Mouse (Mus musculus) hindbrain, postnatal 0 days (tissue): ENCODE measurements at regions not wholly inside any gene's neighbourhood (a gene's known extent, or its start where the extent isn't known, plus 50 kb on each side); places are given as distances from the start of the nearest gene placed in this dataset.

Source experiments
- ATAC-seq: fragments of 200-750 bp; cut with Nextera tagmentation; 2 replicates; pipeline ENCODE4 v1.8.0; 2017; ENCODE audit warnings: mild to moderate bottlenecking, moderate TSS enrichment, moderate library complexity
- DNase-seq: peaks from one replicate; pipeline ENCODE4 v3.0.0-alpha.2; 2015; ENCODE audit warnings: low spot score
- H3K27ac ChIP-seq: fragments of 300-500 bp; sonication (generic); 2 replicates; pipeline ENCODE4 v1.5.1; 2014; ENCODE audit warnings: mild to moderate bottlenecking
- H3K27me3 ChIP-seq: fragments of 300-500 bp; sonication (generic); 2 replicates; pipeline ENCODE4 v1.6.1; 2014; ENCODE audit warnings: low read length, mixed read lengths; ENCODE audit not compliant: insufficient read depth
- H3K36me3 ChIP-seq: fragments of 300-500 bp; sonication (generic); 2 replicates; pipeline ENCODE4 v1.6.1; 2014; ENCODE audit warnings: low read length, mixed read lengths; ENCODE audit not compliant: insufficient read depth
- H3K4me1 ChIP-seq: fragments of 300-500 bp; sonication (generic); 2 replicates; pipeline ENCODE4 v1.6.1; 2014; ENCODE audit warnings: antibody characterized with exemption, low read length, mixed read lengths; ENCODE audit not compliant: insufficient read depth
- H3K4me2 ChIP-seq: fragments of 300-500 bp; sonication (generic); 2 replicates; pipeline ENCODE4 v1.6.1; 2014; ENCODE audit warnings: low read depth, mild to moderate bottlenecking, low read length, moderate library complexity, mixed read lengths
- H3K4me3 ChIP-seq: fragments of 300-500 bp; sonication (generic); 2 replicates; pipeline ENCODE4 v1.5.1; 2014; ENCODE audit warnings: low read length
- H3K9ac ChIP-seq: fragments of 300-500 bp; sonication (generic); replicated peaks from 2 replicates; pipeline ENCODE4 v1.6.1; 2014; ENCODE audit warnings: mild to moderate bottlenecking, low read length, moderate library complexity, mixed read lengths
- H3K9me3 ChIP-seq: fragments of 300-500 bp; sonication (generic); 2 replicates; pipeline ENCODE4 v1.6.1; 2016; ENCODE audit warnings: low read length, mixed read lengths
- CTCF ChIP-seq: IDR thresholded peaks from 2 replicates; pipeline ENCODE4 v1.5.1; 2016; ENCODE audit warnings: antibody characterized with exemption, control low read depth, low read depth
- WGBS: fragments of 180-500 bp; shearing (Covaris S2); extraction: QIAGEN DNeasy Blood & Tissue Kit; methylation state at CpG from one replicate; pipeline ENCODE4 v1.1.7; 2014; 5-methylcytosine and 5-hydroxymethylcytosine counted together

DNA sequence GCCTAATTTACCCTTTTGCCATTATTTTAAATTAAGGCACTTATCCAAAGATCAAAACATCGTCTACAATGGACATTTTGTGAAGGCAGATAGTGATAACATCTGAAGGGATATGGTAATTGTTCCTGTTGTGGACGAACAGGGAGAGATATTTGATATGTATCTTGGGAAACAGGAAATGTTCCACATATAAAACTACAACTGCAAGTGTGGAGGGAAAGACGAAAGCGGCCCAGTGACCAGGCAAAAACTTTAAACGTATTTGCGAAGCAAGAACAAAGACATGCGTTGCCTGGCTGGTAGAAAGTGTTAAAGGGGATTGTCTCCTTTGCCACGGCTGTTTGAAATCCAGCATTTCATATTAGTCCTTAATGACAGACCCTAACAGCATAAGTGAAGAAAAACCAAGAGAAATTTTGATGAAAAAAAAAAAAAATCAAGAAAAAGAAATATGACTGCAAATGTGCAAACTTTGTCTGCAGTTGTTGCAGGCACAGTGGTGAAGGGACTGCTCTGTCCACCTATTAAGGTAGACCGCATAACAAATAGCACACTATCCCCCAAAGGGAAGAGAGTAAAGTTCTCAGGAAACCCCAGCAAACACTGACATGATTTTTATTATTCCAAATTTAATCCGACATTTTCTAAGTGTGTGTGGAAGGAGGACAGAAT, 431.2 kb upstream of the Ccnh start:
- peaks cover 7% of the 10 kb centered on the region; the same call in 1 of the 2 replicates for H3K4me1 ChIP-seq
- peak overlapping the region; percentile 35; the same call in 1 of the 2 replicates for H3K9ac ChIP-seq
- no peaks in the 10 kb centered on the region for H3K9me3 ChIP-seq
- peak overlapping the region; percentile 9; the same call in 1 of the 2 replicates for H3K4me3 ChIP-seq
- ATAC-seq (peak; percentile 71), DNase-seq (peak; percentile 38)
- WGBS: 19% methylated on average over 10 of the region's 10 CpGs
- TF ChIP-seq CTCF: no peak
- no peaks in the 10 kb centered on the region for H3K27me3 ChIP-seq
- peak overlapping the region; percentile 78 for H3K27ac ChIP-seq
- H3K4me2 ChIP-seq: peak overlapping the region; percentile 43
- H3K36me3 ChIP-seq: no peaks in the 10 kb centered on the region

DNA sequence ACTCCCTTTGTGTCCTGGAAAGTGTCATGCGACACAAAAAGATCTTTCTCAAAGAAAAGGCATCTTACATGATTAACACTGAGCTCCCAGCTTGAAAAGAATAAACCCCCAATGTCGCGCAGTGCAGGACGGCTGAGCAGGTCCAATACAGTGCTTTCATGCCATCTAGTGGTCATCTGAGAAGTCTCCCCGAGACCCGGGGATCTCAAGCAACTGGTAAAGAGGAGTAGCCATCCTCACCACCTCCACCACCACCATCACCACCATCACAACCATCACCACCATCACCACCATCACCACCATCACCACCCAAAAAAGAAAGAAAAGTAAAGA, 430.7 kb upstream of the Ccnh start:
- peaks cover 7% of the 10 kb centered on the region; the same call in 1 of the 2 replicates for H3K4me1 ChIP-seq
- H3K4me3 ChIP-seq: peak overlapping the region; percentile 9; the same call in 1 of the 2 replicates
- peak; percentile 95 for TF ChIP-seq CTCF
- H3K27me3 ChIP-seq: no peaks in the 10 kb centered on the region
- H3K27ac ChIP-seq: peak overlapping the region; percentile 78
- peak; percentile 97 for ATAC-seq
- peak overlapping the region; percentile 43 for H3K4me2 ChIP-seq
- H3K9ac ChIP-seq: 0 out of 2 replicates have a peak overlapping the region, but pooled peaks have one; percentile 35
- no peaks in the 10 kb centered on the region for H3K36me3 ChIP-seq
- H3K9me3 ChIP-seq: no peaks in the 10 kb centered on the region
- peak; percentile 96 for DNase-seq
- 0% methylated on average over 6 of the region's 6 CpGs for WGBS

DNA sequence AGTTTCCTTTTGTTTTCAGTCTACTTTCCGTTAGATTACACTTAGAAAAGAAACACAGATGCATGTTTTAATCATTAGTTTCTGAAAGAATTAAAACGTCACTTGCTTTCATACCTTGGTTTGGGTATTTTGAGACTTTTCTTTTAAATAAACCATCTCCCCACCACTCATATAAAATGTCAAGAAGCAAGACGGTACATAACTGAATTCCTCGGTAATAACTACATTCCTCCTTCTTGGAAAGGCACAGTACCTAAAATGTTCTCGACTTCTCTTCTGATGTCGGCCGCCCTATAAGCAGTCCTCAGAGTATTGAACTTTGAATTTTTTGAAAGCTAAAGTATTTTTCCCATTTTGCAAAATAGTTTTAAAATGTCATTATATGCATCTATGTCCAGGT, 430.1 kb upstream of the Ccnh start:
- H3K9me3 ChIP-seq: no peaks in the 10 kb centered on the region
- H3K4me1 ChIP-seq: peaks cover 7% of the 10 kb centered on the region; the same call in 1 of the 2 replicates
- H3K27me3 ChIP-seq: no peaks in the 10 kb centered on the region
- WGBS: 54% methylated on average over 7 of the region's 7 CpGs
- peak overlapping the region; percentile 43; the same call in 1 of the 2 replicates for H3K4me2 ChIP-seq
- no peak for TF ChIP-seq CTCF
- H3K36me3 ChIP-seq: no peaks in the 10 kb centered on the region
- DNase-seq (no peak), ATAC-seq (no peak)
- H3K4me3 ChIP-seq: no peak overlapping the region
- no peak overlapping the region for H3K27ac ChIP-seq
- no peak overlapping the region for H3K9ac ChIP-seq

DNA sequence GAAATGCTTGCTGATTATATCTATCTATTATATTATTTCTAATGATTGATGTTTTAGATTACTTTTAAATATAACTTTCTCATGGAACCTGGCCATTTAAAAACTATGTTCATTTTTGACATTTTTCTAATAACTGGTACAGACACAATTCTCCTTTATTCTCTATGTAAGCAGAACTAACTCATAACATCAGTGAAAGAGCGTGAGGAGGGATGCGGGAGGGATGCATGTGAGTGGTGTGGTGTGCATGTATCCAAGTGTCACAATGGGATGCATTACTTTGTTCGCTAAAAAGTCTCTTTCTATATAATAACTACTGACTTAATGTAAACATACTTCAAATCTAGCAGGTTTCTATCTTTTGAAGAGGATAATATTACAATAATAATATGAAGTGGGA, 428.7 kb upstream of the Ccnh start:
- no peaks in the 10 kb centered on the region for H3K27me3 ChIP-seq
- DNase-seq: no peak
- H3K4me2 ChIP-seq: peak overlapping the region; percentile 39
- 40% methylated on average over 3 of the region's 3 CpGs for WGBS
- H3K9ac ChIP-seq: no peak overlapping the region
- H3K27ac ChIP-seq: no peak overlapping the region
- no peak for TF ChIP-seq CTCF
- ATAC-seq: no peak
- no peaks in the 10 kb centered on the region for H3K9me3 ChIP-seq
- H3K36me3 ChIP-seq: no peaks in the 10 kb centered on the region
- no peaks in the 10 kb centered on the region for H3K4me1 ChIP-seq
- H3K4me3 ChIP-seq: no peak overlapping the region

GRCm38 (mm10) chr13:84760978-84761377, 428.2 kb upstream of the Ccnh start:
- Histone ChIP-seq H3K4me2 (peak overlapping the region; percentile 39), H3K4me1 (no peaks in the 10 kb centered on the region), H3K9me3 (no peaks in the 10 kb centered on the region), H3K9ac (no peak overlapping the region), H3K36me3 (no peaks in the 10 kb centered on the region), H3K27ac (0 out of 2 replicates have a peak overlapping the region, but pooled peaks have one; percentile 41), H3K4me3 (no peak overlapping the region), H3K27me3 (no peaks in the 10 kb centered on the region)
- 37% methylated on average over 8 of the region's 8 CpGs for WGBS
- DNase-seq (no peak), ATAC-seq (no peak)
- TF ChIP-seq CTCF: no peak

- DNase-seq (no peak), ATAC-seq (0 out of 2 replicates have a peak, but pooled peaks have one; percentile 25)
- 39% methylated on average over 4 of the region's 4 CpGs for WGBS
- Histone ChIP-seq H3K27ac (peak overlapping the region; percentile 8; the same call in 1 of the 2 replicates), H3K4me1 (no peaks in the 10 kb centered on the region), H3K4me2 (peak overlapping the region; percentile 26), H3K27me3 (no peaks in the 10 kb centered on the region), H3K9ac (no peak overlapping the region), H3K36me3 (no peaks in the 10 kb centered on the region), H3K9me3 (no peaks in the 10 kb centered on the region), H3K4me3 (no peak overlapping the region)
- no peak for TF ChIP-seq CTCF
Measured at GRCm38 (mm10) chr13:84761821-84762220, 427.4 kb upstream of the Ccnh start.

GRCm38 (mm10) chr13:84763916-84764315, 425.3 kb upstream of the Ccnh start:
- Histone ChIP-seq H3K27ac (no peak overlapping the region), H3K4me2 (no peak overlapping the region), H3K27me3 (no peaks in the 10 kb centered on the region), H3K9me3 (no peaks in the 10 kb centered on the region), H3K9ac (no peak overlapping the region), H3K4me3 (no peak overlapping the region), H3K4me1 (no peaks in the 10 kb centered on the region), H3K36me3 (no peaks in the 10 kb centered on the region)
- WGBS: 41% methylated on average over 1 of the region's 1 CpGs
- TF ChIP-seq CTCF: no peak
- ATAC-seq: no peak; the same call in 1 of the 2 replicates
- DNase-seq: peak; percentile 50
